Mouse (Mus musculus): ENCODE measurements around the gene Tcaf1. TPM values are rescaled to one million over a fixed set of nuclear protein-coding genes. Genes with fewer than 3 reads are reported as not detected.
A peak's percentile ranks its signal among the peaks of the same experiment; 100 is the strongest.

Gene Tcaf1
- polyA plus RNA-seq, 1 experiment from 2014 or later: 93.4 TPM

DNA sequence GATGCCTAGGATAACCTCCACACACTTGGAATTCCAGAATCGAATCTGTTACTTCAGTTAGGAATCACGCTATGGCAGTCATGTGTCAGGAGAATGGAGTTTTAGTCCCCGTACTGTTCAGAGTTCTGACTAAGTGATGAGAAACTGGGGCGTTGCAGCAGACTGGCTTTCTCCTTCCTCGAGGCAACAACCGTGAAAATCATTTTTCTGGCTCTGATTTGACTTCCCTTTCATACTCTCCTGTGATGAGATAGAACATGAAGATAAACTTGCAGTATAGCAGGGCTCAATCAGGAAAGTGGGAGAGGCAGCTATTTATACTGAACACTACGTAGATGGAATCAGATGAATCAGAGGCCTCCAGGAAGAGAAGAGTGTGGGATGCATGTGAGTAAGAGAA, 29.8 kb downstream of the Tcaf1 start:
- no peak for ATAC-seq (ENCODE audit: insufficient number of reproducible peaks, insufficient read depth, low FRiP score, low TSS enrichment, low read depth)
- H3K36me3 ChIP-seq: peaks cover 77% of the 10 kb centered on the region

DNA sequence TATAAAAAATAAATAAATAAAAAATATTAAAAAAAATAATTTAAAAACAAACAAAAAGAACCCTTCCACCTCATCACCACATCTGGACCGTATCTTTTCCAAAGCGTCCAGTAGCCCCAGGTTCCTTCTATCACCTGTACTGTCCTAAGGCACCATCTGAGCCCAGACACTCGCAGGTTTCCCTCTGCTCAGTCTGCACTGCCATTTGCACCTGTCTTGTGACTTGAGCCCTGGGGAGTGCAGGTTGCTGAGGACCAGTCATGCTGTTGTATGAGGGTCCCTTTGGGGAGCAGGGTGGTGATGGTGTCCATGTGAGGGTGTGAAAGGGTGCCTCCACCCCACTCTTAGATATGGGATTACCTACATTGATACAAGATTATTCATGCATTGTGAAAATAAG, 33.9 kb downstream of the Tcaf1 start:
- H3K9ac ChIP-seq (replicated peaks): no peak overlapping the region
- H3K9me3 ChIP-seq: no peaks in the 10 kb centered on the region
- no peak overlapping the region for H3K27ac ChIP-seq
- H3K36me3 ChIP-seq: peaks cover 88% of the 10 kb centered on the region
- WGBS: 89% methylated on average over 3 of the region's 3 CpGs
- no peak for ATAC-seq (ENCODE audit: insufficient number of reproducible peaks, insufficient read depth, low FRiP score, low TSS enrichment, low read depth)
- no peaks in the 10 kb centered on the region for H3K27me3 ChIP-seq
- H3K4me2 ChIP-seq: no peak overlapping the region
- no peak overlapping the region for H3K4me3 ChIP-seq (replicated peaks)
- no peaks in the 10 kb centered on the region for H3K4me1 ChIP-seq (replicated peaks)

More for the DNA sequence above, 29.8 kb downstream of the Tcaf1 start:
- no peaks in the 10 kb centered on the region for H3K9me3 ChIP-seq
- H3K27ac ChIP-seq: no peak overlapping the region
- H3K27me3 ChIP-seq: no peaks in the 10 kb centered on the region
- no peak overlapping the region for H3K4me3 ChIP-seq (replicated peaks)
- 94% methylated on average over 7 of the region's 7 CpGs for WGBS
- H3K4me1 ChIP-seq (replicated peaks): no peaks in the 10 kb centered on the region
- H3K9ac ChIP-seq (replicated peaks): no peak overlapping the region
- no peak overlapping the region for H3K4me2 ChIP-seq

DNA sequence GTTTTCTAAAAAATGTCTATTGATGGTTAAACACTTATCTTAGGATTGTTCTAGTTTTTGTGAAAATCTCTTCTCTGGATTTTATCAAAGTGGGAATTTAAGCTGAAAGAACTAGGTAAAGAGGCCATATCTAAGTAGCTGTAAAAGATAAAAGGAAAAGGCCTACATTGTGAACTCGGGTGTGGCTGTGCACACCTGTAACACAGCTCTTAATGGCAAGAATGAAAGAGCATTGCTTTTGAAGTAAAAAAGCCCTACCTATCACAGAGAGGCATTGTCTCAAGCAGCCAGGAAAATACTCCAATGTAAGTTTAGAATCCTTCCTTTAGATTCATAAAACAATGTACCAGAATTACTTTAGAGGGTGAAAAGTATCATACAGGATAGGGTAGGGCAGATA, 38.1 kb downstream of the Tcaf1 start:
- peaks cover 61% of the 10 kb centered on the region for H3K36me3 ChIP-seq

DNA sequence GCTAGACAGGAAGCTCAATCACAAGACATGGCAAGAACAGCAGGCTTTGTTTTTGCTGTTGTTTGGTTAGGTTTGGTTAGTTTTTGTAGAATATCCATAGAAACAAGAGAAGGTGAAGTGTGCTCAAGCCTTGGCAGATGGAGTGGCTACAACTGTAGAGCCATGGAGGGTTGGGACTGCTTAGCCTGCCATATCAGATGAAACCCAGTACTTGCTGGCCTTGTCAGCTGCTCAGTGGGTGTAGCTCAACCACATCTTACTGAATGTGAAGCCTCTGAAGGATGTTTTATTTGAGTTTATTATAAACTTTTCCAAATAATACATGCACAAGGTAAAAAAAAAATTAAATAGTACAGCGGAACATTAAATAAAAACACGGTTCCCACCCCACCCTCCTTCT, 42.2 kb downstream of the Tcaf1 start:
- Histone ChIP-seq H3K27ac (no peak overlapping the region), H3K9me3 (no peaks in the 10 kb centered on the region), H3K27me3 (no peaks in the 10 kb centered on the region), H3K36me3 (peaks cover 20% of the 10 kb centered on the region), H3K4me3 (replicated peaks) (no peak overlapping the region), H3K4me2 (no peak overlapping the region), H3K4me1 (replicated peaks) (no peaks in the 10 kb centered on the region), H3K9ac (replicated peaks) (no peak overlapping the region)
- ATAC-seq (ENCODE audit: insufficient number of reproducible peaks, insufficient read depth, low FRiP score, low TSS enrichment, low read depth): no peak
- 96% methylated on average over 2 of the region's 2 CpGs for WGBS

More for the DNA sequence above, 38.1 kb downstream of the Tcaf1 start:
- WGBS: 81% methylated on average over 1 of the region's 1 CpGs
- ATAC-seq (ENCODE audit: insufficient number of reproducible peaks, insufficient read depth, low FRiP score, low TSS enrichment, low read depth): no peak
- Histone ChIP-seq H3K4me3 (replicated peaks) (no peak overlapping the region), H3K4me2 (no peak overlapping the region), H3K9me3 (no peaks in the 10 kb centered on the region), H3K27me3 (no peaks in the 10 kb centered on the region), H3K9ac (replicated peaks) (no peak overlapping the region), H3K4me1 (replicated peaks) (no peaks in the 10 kb centered on the region), H3K27ac (no peak overlapping the region)

DNA sequence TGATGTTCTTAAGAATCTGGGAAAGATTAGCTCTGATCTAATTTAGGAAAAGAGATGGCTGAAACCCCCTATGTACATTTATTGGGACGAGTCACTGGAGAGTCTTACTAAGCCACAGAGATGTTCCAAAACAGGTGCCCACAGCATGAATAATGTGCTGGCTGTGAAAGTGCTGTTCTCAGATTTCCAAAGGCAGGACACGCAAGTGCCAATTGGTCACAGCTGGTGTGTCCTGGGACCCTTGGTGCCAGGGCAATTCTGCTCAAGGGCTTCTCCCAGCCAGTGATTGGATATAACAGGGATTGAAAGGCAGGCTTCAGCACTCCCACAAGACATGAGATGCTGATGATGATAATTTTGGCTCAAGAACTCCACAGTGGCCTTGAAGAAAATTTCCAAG, 48.1 kb downstream of the Tcaf1 start:
- 55% methylated on average over 2 of the region's 2 CpGs for WGBS
- Histone ChIP-seq H3K27ac (no peak overlapping the region), H3K36me3 (no peaks in the 10 kb centered on the region), H3K9me3 (no peaks in the 10 kb centered on the region), H3K4me1 (replicated peaks) (no peaks in the 10 kb centered on the region), H3K4me3 (replicated peaks) (no peak overlapping the region), H3K27me3 (no peaks in the 10 kb centered on the region), H3K9ac (replicated peaks) (no peak overlapping the region), H3K4me2 (no peak overlapping the region)
- ATAC-seq (ENCODE audit: insufficient number of reproducible peaks, insufficient read depth, low FRiP score, low TSS enrichment, low read depth): no peak

DNA sequence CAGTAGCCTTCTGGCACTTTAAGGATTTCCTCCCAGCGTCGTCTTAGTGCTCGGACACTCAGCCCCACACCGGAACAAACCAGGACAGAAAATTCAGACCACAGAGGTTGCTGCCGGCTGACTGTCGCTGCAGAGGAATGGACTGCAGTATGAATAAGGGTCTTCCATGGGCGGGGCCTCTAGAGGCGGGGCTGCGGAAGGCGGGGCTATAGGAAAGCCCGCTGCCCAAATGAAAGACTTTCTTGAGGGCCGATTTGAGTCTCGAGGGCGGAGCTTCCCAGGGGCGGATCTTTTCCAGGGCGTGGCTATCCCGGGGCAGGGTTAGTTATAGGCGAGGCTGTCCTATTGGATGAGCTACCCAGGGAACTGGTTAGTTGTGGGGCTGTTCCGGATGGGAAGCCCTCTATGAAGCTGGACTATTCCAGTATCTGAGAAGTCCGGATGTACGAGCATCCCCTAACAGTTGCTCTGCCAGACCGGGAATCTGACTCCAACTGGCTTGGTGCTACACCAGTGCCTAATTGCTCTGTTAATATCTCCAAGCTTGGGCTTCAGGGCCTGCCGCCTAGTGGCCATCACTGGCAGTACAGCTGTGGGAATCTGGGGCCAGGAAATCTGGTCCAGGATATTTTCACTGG, 64.9 kb downstream of the Tcaf1 start, which contains the start of gene Tcaf2:
Tcaf2 (minus strand) TSS at position 343 of the 638 bp plus-strand sequence.
- H3K9me3 ChIP-seq: no peaks in the 10 kb centered on the region
- H3K27ac ChIP-seq: no peak within 1 kb of the TSS
- H3K4me1 ChIP-seq (replicated peaks): no peaks in the 10 kb centered on the region
- no peaks in the 10 kb centered on the region for H3K27me3 ChIP-seq
- under 1% methylated on average over 23 of the region's 23 CpGs for WGBS
- H3K4me3 ChIP-seq (replicated peaks): peak within 1 kb of the TSS; percentile 39
- H3K4me2 ChIP-seq: peak within 1 kb of the TSS; percentile 59
- no peaks in the 10 kb centered on the region for H3K36me3 ChIP-seq
- no peak within 1 kb of the TSS for H3K9ac ChIP-seq (replicated peaks)
- peak; percentile 99 for ATAC-seq (ENCODE audit: insufficient number of reproducible peaks, insufficient read depth, low FRiP score, low TSS enrichment, low read depth)

DNA sequence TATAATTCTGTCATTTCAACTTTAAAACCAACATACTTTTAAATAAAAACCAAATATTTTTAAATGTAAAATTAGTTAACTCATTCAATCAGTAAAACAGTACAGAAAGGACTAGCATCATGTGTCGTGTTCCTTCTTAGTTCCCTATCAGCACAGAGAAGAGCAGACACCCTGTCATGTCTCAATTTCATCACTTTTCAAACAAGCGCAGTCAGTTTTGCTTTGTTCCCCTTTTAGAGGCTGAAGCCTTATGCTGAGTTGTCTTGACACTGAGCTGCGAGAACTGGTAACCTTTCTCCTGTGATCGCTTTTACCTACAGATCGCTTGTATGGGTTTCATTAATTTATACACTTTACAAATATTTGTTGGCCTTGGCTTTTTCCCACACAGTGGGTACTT, 75.5 kb downstream of the Tcaf1 start:
- Histone ChIP-seq H3K4me1 (replicated peaks) (no peaks in the 10 kb centered on the region), H3K4me3 (replicated peaks) (no peak overlapping the region), H3K36me3 (no peaks in the 10 kb centered on the region), H3K9ac (replicated peaks) (no peak overlapping the region), H3K27me3 (no peaks in the 10 kb centered on the region), H3K4me2 (no peak overlapping the region), H3K27ac (no peak overlapping the region), H3K9me3 (no peaks in the 10 kb centered on the region)
- no peak for ATAC-seq (ENCODE audit: insufficient number of reproducible peaks, insufficient read depth, low FRiP score, low TSS enrichment, low read depth)
- 89% methylated on average over 5 of the region's 5 CpGs for WGBS

DNA sequence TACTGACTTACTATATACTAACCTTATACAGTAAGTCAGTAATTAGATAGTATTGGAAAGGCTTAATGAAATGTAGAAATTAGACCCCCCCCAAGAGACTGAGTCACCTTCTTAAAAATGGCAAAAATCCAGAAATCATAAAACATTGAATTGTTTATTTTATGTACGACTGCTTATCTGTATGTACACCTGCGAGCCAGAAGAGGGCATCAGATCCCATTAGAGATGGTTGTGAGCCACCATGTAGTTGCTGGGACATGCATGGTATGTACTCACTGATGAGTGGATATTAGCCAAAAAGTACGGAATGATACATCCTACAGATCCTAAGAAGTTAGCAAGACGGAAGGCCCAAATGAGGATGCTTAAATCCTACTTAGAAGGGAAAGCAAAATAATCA, 78.5 kb downstream of the Tcaf1 start:
- Histone ChIP-seq H3K9ac (replicated peaks) (no peak overlapping the region), H3K36me3 (no peaks in the 10 kb centered on the region), H3K4me3 (replicated peaks) (no peak overlapping the region), H3K4me2 (no peak overlapping the region), H3K9me3 (no peaks in the 10 kb centered on the region), H3K27ac (no peak overlapping the region), H3K4me1 (replicated peaks) (no peaks in the 10 kb centered on the region), H3K27me3 (no peaks in the 10 kb centered on the region)
- ATAC-seq (ENCODE audit: insufficient number of reproducible peaks, insufficient read depth, low FRiP score, low TSS enrichment, low read depth): no peak
- 78% methylated on average over 4 of the region's 4 CpGs for WGBS

Other genes with a start within 250 kb of the Tcaf1 start
- gene Olfr458, start 244.9 kb downstream of the Tcaf1 start, polyA plus RNA-seq (2016; fragmentation: Nextera tagmentation; extraction: Ambion mirVana): not detected in 2 replicates
- not detected in 2 replicates for gene Olfr457, start 233.8 kb downstream of the Tcaf1 start, polyA plus RNA-seq (2016; fragmentation: Nextera tagmentation; extraction: Ambion mirVana)
- gene Olfr456, start 222.9 kb downstream of the Tcaf1 start, polyA plus RNA-seq (2016; fragmentation: Nextera tagmentation; extraction: Ambion mirVana): not detected in 2 replicates
- not detected in 2 replicates for gene Olfr455, start 162.5 kb downstream of the Tcaf1 start, polyA plus RNA-seq (2016; fragmentation: Nextera tagmentation; extraction: Ambion mirVana)
- gene Tcaf3, start 112.4 kb downstream of the Tcaf1 start, polyA plus RNA-seq (2016; fragmentation: Nextera tagmentation; extraction: Ambion mirVana): not detected in 2 replicates
- gene Tcaf2, start 64.8 kb downstream of the Tcaf1 start, polyA plus RNA-seq (2016; fragmentation: Nextera tagmentation; extraction: Ambion mirVana): 5.3 and 5.6 TPM in 2 replicates
- gene Olfr453, start 29.3 kb upstream of the Tcaf1 start, polyA plus RNA-seq (2016; fragmentation: Nextera tagmentation; extraction: Ambion mirVana): not detected in 2 replicates
- not detected in 2 replicates for gene Olfr38, start 46.3 kb upstream of the Tcaf1 start, polyA plus RNA-seq (2016; fragmentation: Nextera tagmentation; extraction: Ambion mirVana)
- not detected in 2 replicates for gene Olfr452, start 75.0 kb upstream of the Tcaf1 start, polyA plus RNA-seq (2016; fragmentation: Nextera tagmentation; extraction: Ambion mirVana)
- gene Olfr450, start 101.9 kb upstream of the Tcaf1 start, polyA plus RNA-seq (2016; fragmentation: Nextera tagmentation; extraction: Ambion mirVana): not detected in 2 replicates
- gene Olfr449, start 124.3 kb upstream of the Tcaf1 start, polyA plus RNA-seq (2016; fragmentation: Nextera tagmentation; extraction: Ambion mirVana): not detected in 2 replicates
- not detected in 2 replicates for gene Olfr448, start 180.4 kb upstream of the Tcaf1 start, polyA plus RNA-seq (2016; fragmentation: Nextera tagmentation; extraction: Ambion mirVana)
- not detected in 2 replicates for gene Olfr447, start 198.8 kb upstream of the Tcaf1 start, polyA plus RNA-seq (2016; fragmentation: Nextera tagmentation; extraction: Ambion mirVana)
- not detected in 2 replicates for gene Olfr446, start 211.3 kb upstream of the Tcaf1 start, polyA plus RNA-seq (2016; fragmentation: Nextera tagmentation; extraction: Ambion mirVana)
- not detected in 2 replicates for gene Olfr444, start 239.0 kb upstream of the Tcaf1 start, polyA plus RNA-seq (2016; fragmentation: Nextera tagmentation; extraction: Ambion mirVana)